Mouse (Mus musculus) R1 (cell line): ENCODE data around the gene Wee1.
A peak's percentile ranks its signal among the peaks of the same experiment; 100 is the strongest.
"Not testable (repeated sequence)": the region's sequence is repeated elsewhere in the genome, so short reads cannot be mapped to it uniquely, and the experiment has no call there.

Experiments used
- DNase-seq: peaks from one replicate; pipeline ENCODE4 v3.0.0-alpha.2; 2018; ENCODE audit warnings: low read depth, low spot score

Gene Wee1

GRCm38 (mm10) chr7:110122565-110123422 lies 948 bp downstream of the Wee1 start:
- peak; percentile 64 for DNase-seq

- DNase-seq, result peak; percentile 53
Measured at GRCm38 (mm10) chr7:110123844-110124555, 2.2 kb downstream of the Wee1 start.

DNA sequence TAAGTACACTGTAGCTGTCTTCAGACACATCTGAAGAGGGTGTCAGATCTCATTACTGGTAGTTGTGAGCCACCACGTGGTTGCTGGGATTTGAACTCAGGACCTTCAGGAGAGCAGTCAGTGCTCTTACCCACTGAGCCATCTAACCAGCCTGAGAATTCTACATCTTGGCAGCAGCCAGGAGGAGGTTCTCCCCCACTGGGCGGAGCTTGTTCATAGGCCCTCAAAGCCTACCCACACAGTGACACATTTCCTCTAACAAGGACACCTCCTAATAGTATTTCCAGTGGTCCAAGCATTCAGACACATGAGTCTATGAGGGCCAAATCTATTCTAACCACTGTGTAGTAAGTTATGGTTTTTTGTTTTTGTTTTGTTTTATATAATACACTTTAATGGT lies 6.7 kb downstream of the Wee1 start:
- no peak for DNase-seq

DNA sequence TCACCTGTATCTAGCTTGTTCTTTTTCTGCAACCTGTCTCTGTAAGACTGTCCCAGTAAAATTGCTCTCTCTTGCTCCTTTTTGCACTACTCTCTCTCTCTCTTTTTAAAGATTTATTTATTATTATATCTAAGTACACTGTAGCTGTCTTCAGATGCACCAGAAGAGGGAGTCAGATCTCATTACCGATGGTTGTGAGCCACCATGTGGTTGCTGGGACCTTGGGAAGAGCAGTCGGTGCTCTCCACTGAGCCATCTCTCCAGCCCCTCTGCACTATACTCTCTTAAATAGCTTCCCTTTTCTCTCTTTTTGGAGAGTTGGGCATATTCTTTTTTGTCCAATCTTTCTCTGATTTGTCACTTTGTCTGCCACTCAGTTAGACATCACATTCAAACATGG lies 10.4 kb downstream of the Wee1 start:
- DNase-seq, result not testable (repeated sequence)

GRCm38 (mm10) chr7:110133988-110134387 lies 12.1 kb downstream of the Wee1 start:
- DNase-seq, result no peak

- no peak for DNase-seq
Measured at GRCm38 (mm10) chr7:110138538-110138937, 16.7 kb downstream of the Wee1 start.

- no peak for DNase-seq
Measured at GRCm38 (mm10) chr7:110143863-110144262, 22.0 kb downstream of the Wee1 start.

DNA sequence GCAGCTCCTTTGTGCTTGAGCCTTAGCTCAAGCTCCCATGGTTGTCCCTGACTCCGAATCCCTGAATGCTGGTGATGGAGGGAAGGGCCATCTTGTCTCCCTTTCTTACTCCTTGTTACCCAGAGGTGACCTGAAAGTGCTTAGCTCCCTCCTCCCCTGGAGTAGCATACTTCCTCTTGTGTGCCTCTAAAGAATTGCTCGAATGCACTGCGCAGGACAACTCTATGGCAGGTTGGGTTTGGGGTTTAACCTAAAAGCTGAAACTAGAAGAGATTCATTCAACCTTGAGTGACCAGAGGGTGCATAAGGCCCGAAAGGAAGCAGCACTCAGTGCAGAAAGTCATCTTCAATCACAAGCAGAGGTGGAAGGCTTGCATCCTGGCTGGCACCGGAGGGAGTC lies 31.0 kb downstream of the Wee1 start:
- DNase-seq, result no peak

DNA sequence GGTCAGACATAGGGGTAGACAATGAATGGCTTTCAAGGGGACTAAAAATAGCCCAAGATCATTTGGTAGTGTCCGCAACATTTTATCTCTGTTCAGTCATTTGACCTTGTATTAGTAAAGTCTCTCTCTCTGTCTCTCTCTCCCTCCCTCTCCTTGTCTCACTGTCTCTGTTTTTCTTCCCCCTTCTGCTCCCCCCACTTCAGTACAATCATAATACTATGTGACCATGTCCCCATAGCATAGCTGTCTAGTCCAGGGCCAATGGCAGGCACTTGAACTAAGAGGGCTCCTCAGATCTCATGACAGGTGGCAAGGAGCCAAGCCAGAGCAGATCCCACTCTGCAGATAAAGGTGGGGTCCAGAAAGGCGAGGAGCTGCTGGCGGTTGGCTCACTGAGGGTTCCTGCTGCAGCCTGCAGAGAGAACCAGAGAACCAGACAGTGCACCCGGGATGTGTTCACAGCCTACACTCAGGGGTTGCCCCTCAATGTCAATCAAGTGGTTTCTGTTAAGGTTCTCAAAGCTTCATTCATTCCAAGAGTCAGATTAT lies 34.9 kb downstream of the Wee1 start:
- no peak for DNase-seq

DNA sequence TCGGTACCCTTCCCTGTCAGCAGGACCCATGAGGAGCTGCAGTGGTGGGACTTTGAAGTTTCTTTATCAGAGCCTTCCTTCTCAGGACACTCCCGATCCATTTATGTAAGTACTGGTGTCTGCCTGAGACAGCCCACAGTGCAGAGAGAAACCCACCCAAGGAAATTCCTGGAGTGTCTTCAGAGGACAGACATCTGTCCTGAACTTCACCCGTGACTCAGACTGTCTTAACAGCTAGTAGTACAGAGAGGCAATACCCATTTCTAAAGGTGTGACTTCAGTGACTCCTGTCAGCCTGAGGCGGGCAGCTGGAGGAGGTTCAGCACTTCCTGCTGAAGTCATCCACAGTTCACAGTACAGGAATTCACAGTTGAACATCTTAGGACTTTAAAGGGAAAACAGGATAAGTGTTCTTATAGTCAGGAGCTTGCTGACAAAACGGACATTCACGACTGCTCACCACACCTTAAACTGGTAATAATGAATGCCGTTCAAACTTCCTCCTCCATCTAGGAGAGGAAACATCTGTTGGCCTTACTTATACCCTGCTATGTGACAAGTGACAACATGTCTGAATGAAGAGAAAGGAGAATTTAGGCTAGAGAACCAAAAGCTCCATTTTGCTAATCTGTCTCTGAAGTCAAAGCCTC lies 35.5 kb downstream of the Wee1 start:
- peak; percentile 42 for DNase-seq

DNA sequence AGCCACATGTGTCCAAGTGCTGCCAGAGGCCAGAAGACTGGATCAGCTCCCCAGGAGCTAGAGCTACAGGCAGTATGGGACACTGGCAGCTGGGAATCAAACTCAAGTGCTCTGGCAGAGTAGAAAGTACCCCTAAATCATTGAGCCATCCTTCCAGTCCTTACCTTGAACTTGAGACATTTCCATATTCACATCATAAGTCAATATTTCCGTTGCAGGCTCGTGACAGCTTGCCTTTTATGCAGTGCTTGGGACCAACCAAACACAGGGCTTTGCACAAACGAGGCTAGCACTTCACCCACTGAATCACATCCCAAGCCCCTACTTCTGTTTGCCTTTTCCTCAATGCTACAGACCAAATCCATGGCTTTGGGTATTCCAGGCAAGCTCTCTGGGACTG lies 36.2 kb downstream of the Wee1 start:
- DNase-seq, result no peak

DNA sequence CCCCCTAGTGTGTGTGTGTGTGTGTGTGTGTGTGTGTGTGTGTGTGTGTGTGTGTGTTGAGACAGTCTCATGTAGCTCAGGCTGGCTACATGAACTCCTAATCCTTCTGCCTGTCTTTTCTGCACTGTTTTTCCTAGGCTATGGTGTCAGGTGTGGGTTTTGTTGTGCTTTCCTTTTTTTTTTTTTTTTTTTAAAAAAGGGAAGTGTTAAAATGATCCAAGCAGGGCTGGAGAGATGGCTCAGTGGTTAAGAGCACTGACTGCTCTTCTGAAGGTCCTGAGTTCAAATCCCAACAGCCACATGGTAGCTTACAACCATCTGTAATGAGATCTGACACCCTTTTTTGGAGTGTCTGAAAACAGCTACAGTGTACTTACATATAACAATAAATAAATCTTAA lies 38.3 kb downstream of the Wee1 start:
- DNase-seq, result not testable (repeated sequence)

- no peak for DNase-seq
Measured at GRCm38 (mm10) chr7:110160601-110161000, 38.8 kb downstream of the Wee1 start.

DNA sequence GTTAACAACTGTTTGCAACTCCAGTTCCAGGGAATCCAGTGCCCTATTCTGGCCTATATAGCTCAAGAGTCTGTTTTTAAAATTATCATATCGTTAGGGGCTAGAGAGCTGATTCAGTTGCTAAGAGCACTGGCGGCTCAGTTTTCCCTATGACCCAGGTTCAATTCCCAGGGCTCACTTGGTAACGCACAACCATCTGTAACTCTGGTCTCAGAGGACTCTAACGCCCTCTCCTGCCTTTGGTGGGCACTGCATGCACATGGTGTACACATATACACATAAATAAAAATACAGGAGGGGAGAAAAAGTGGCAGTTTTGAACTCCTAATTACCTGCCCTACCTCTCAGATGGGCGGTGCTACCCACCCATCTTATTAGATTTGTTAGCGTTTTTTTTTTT lies 41.2 kb downstream of the Wee1 start:
- DNase-seq, result peak; percentile 80

DNA sequence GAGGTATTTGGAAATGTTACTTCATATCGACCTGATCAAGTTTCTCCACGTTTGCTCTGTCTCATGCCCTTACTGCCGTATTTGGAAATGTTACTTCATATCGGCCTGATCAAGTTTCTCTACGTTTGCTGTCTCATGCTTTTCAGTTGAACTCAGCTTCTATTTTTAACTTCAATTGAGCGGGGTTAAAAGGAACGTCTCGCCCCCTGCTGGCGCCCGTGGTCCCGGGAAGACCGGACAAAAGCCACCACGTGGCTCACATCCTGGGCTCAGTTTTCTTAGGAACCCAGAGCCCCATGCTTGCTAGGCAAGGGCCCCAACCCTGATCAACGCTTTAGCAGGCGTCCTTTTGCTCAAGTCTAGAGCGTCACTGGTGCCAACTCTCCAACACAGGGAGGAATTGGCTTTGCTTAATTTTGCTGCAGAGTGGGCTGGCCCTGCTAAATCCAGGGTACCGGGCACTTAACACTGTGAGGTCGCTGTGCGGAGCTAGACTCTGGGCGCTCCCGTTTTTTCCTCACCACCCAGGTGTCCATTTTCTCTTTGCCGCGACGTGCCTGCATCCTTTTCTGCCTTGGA lies 42.3 kb downstream of the Wee1 start:
- DNase-seq, result peak; percentile 89

GRCm38 (mm10) chr7:110164712-110165122 lies 42.9 kb downstream of the Wee1 start:
- peak; percentile 95 for DNase-seq

GRCm38 (mm10) chr7:110166233-110166632 lies 44.4 kb downstream of the Wee1 start:
- peak; percentile 92 for DNase-seq

- DNase-seq, result no peak
Measured at GRCm38 (mm10) chr7:110179208-110179607, 57.4 kb downstream of the Wee1 start.

DNA sequence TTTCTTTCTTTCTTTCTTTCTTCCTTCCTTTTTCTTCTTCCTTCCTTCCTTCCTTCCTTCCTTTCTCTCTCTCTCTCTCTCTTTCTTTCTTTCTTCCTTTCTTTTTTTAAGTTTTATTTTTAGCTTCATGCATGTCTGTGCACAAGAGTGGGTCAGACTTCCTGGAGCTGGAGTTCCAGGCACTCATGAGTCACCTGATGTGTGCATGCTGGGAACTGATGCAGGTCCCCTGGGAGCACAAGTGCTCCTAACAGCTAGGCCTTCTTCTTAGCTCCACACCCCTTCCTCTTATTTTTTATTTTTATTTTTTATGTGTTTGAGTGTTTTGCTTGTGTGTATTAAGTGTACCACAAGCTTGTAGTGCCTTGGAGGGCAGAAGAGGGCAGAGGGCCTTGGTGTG lies 58.8 kb downstream of the Wee1 start:
- DNase-seq, result no peak

DNA sequence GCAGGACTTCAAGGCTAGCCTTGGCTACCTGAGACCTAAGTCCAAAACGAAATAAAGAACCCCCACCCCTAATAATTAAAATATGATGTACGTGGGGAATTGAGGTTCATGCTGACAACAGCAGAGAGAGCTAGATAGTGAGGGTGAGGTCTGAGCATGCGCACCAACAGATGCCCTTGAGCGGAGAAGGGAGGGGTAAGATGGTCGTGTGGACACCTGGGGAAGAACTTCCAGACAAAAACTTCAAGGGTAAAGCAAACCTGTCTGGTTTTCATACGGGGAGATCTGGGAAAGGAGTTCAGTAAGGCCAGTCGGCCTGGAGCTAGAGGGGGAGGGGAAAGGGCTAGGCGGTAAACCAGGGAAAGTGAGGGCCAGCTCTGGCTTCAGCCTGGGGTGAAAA lies 59.6 kb downstream of the Wee1 start:
- DNase-seq, result peak; percentile 71

DNA sequence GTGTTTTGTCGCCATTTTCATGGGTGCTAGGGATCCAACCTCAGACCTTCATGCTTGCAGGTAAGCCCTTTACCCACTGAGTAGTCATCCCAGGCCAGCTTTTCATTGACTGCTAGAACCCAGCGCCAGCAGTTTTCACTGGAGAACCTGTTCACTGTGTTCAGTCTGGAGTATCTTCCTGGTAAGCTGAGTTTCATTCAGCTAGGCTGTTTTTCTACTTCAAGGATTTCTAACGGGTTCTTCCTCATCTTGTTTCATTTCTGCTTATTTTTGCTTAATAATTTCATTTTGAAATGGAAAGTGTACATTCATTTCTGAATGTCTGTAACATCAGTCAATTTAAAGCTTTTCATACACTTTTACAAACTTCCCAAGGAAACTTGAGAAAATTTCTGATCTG lies 62.8 kb downstream of the Wee1 start:
- no peak for DNase-seq

DNA sequence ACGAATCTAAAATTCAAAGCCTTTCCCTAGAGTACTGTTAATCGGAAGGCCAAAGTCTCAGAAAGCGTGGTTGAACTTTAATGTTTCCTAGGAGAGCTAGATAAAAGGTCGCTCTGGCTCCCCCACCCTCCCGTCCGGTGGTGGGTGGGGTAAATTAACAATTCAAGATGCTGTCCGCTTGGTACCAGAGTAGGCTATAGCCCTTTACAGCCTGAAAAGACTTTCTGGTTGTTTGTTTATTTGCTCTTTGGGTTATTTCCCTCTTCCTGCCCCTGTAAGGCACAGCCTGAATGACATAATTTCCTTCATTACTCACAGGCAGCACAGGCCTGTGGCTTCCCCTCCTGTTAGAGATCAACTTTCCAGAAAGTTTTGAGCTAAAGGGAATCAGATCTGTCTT lies 68.1 kb downstream of the Wee1 start:
- peak; percentile 50 for DNase-seq
